Mouse (Mus musculus): ENCODE results near the gene Acod1.
A peak's percentile ranks its signal among the peaks of the same experiment; 100 is the strongest.

Gene Acod1

DNA sequence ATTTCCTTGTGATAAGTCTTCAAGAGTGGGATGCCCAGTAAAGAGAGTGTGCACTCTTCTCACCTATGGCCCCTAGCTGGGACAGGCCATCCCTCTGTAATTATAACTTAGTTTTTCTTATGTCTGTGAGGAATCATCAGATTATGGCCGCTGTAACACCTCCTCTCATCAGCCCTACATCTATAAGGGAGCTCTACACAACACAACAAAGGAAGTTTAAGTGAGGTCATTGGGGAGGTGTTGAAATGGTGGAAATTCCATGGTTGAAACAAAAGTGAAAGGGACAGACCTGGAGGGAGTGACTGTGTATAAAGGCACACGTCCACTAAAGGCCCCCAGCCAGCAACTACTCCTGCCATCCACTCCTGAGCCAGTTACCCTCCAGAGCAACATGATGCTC is at the start of gene Acod1:
Gene Acod1, plus strand, starts transcription at position 301 of the 400 bp plus-strand sequence.
- DNase-seq (ENCODE audit: low spot score in 2 of 2): no peak

GRCm38 (mm10) chr14:103007737-103008136 is 39.0 kb upstream of the Acod1 start:
- DNase-seq (ENCODE audit: low spot score in 2 of 2): no peak

- DNase-seq (ENCODE audit: low spot score in 2 of 2): peak in 1 of 2 experiments; percentile 23
These were observed 35.0 kb upstream of the Acod1 start for GRCm38 (mm10) chr14:103011782-103012181.

GRCm38 (mm10) chr14:103012563-103013150 is 34.1 kb upstream of the Acod1 start:
- peak in 1 of 2 experiments; percentile 38 for DNase-seq (ENCODE audit: low spot score in 2 of 2)

DNA sequence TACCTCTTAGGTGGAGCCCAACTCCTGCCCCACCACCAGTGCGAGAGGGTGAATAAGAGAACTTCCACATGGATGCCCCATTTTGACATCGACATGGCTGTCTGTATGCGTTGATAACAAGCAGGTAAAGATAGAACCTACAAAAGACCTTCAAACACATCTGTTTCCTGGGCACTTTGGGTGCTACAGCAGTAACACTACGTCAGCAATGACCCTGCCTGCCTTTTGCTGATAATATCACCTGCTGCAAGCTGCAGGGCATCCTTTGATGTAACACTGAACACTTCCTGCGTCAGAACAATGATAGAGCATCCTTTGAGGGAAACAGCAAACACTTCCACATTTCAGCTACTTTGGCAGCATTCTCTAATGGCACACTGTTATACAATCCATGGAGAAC is 29.8 kb upstream of the Acod1 start:
- no peak for DNase-seq (ENCODE audit: low spot score in 2 of 2)

DNA sequence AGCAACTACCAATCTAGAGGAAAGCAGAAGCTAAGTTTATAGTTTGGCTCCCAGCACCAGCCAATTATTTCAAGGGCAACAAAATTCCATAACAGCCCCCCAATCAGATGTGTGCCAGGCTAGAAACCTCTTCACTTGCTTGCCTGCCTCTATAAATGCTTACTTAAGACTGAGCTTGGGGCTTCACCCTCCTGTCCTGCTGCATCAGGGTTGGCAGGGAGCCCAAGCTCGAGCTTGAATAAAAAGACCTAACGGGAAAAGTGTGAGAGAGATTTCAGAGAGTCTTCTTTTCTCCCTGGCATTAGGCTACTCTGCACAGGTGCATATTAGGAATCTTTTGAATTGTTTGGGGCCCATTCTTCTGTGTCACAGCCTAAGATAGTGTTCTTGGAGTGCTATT is 26.7 kb upstream of the Acod1 start:
- no peak for DNase-seq (ENCODE audit: low spot score in 2 of 2)

DNA sequence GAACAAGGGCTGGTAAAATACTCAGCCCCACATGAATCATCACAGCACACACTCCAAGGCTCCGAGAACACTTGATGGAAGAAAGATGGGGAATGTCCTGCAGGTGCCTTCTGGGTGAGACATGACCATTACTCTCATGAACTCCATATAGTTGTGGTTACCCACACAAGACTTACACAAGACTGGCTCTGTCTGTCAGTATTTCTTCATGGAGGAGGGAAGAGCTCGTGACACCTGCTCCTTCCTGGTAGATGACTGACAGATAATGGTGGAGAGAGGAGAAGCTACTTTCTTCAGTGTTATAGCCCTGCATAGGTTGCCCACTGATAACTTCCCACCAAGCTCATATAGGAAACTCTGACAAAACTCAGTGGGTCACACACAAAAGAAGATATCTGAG is 17.6 kb upstream of the Acod1 start:
- DNase-seq (ENCODE audit: low spot score in 2 of 2): no peak

- no peak for DNase-seq (ENCODE audit: low spot score in 2 of 2)
These were observed 13.4 kb upstream of the Acod1 start for GRCm38 (mm10) chr14:103033271-103033823.

DNA sequence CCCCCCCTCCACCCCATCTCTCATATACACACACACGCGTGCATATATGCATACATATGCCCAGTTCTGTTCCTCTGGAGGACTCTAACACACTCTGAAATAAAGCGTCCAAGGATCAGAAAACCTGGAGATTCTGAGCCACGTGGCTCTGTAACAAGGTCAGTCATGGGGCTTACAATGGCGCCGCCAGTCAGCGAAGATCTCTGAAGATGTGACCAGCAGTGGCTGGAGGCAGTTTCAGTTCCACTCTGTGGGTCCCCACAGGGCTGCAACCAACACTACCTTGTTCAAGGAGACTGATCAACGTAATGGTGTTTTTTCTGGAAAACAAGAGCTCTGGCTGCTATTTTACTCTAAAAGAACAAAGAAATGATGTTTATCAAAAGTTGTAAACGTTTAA is 12.7 kb upstream of the Acod1 start:
- peak in 1 of 2 experiments; percentile 13 for DNase-seq (ENCODE audit: low spot score in 2 of 2)

DNA sequence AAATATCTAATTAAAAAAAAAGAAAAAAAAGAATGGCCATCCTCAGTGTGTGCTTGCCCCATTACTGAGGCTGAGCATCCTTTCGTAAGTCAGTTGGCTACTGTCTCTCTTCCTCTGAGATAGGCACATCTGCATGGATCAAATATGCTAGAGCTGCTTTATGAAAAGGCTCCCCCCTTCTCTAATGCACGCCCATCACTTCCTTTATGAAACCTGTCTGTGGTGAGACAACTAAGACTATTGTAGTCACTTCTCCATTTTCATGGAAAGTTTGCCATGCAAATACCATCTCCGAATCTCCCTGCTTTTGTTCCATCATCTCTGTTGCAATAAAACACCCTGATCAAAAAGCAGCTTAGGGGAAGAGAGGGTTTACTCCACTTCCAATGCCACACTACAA is 9.8 kb upstream of the Acod1 start:
- no peak for DNase-seq (ENCODE audit: low spot score in 2 of 2)

DNA sequence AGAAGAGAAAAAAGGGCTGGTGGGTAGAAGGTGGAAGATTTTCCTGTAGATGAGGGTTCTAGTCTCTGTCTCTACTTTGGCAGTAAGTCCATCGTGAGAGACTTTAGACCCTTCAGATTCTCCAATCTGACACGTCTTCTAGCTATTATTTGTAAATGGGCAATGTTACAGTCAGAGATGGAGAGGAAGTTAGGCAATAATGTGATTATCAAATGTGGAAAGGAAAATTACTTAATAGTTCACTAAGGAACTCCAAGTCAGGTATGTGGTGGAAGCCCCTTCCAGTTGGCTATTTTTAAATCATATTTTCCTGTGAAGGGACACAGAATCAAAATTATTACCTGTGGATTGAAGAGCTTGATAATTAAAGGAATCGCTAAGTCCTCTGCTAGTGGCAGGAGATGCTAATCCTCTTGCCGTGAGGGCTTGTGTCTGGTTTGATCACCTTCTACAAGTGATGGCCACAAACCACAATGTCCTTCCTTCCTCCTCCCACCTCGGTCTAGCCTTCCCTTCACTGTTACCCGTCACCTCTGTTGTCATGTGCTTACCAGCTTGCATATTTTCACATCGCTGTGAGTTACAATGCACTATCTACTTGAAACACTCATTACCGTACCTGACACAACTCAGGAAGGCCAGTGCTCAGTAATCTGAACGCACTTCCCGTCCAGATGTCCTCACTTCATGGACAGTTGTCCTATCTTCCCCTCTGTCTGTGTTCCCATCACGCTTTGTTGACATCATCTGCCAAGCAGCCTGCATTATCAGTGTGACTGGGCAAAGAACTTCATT is 1.7 kb downstream of the Acod1 start:
- no peak for DNase-seq (ENCODE audit: low spot score in 2 of 2)

DNA sequence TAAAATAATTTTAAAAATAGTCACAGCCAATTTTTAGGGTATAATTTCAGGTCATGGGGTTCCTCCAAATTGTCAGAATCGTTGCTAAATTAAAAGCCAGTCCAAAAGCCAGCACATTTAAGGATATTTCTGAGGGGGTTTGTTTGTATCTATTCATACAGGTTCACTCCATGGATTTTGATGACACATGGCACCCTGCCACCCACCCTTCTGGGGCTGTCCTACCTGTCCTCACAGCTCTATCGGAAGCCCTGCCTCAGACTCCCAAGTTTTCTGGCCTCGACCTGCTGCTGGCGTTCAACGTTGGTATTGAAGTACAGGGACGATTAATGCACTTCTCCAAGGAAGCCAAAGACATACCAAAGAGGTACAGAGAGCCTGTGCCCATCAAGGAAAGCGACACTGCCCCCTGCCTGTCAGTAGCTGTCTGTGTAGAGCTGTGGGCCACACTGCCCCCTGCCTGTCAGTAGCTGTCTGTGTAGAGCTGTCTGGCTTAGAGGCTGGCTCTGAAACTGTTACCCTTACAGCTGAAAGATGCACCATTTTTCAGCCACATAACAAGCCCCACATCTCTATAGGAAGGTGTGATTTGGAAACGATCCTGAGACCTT is 4.5 kb downstream of the Acod1 start:
- peak; percentile 67 to 74 for DNase-seq (ENCODE audit: low spot score in 2 of 2)

DNA sequence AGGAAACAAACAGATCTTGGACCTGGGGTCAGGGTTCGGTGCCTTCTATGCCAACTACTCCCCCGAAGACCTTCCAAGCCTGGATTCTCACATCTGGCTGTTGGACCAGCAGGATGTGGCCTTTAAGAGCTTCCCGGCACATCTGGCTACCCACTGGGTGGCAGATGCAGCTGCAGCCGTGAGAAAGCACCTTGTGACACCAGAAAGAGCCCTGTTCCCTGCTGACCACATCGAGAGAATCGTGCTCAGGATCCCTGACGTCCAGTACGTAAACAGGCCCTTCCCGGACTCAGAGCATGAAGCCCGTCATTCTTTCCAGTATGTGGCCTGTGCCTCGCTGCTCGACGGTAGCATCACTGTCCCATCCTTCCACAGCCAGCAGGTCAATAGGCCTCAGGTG is 8.0 kb downstream of the Acod1 start:
- no peak for DNase-seq (ENCODE audit: low spot score in 2 of 2)

GRCm38 (mm10) chr14:103056601-103057000 is 9.8 kb downstream of the Acod1 start:
- DNase-seq (ENCODE audit: low spot score in 2 of 2): no peak

GRCm38 (mm10) chr14:103058998-103059397 is 12.2 kb downstream of the Acod1 start:
- no peak for DNase-seq (ENCODE audit: low spot score in 2 of 2)

DNA sequence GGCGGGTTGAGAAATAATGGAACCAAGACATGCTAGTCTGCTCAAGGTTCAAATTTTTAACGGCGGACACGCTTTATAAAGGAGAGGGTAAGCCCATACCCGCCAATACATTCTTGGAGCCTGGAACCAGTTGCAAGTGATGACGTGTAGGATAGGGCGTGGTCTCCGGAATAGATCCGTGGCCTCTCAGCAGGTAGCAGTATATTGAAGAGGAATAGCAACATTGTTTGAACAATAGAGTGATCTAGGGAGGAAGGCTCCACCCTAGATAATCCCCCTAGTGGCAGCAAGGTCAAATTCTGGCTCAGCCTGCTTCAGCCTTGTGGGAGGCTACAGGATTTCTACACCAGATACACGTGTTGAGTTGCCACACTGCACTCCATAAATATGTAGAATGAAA is 12.7 kb downstream of the Acod1 start:
- DNase-seq (ENCODE audit: low spot score in 2 of 2): no peak

GRCm38 (mm10) chr14:103065294-103066167 is 18.8 kb downstream of the Acod1 start:
- DNase-seq (ENCODE audit: low spot score in 2 of 2): peak; percentile 62 to 80

GRCm38 (mm10) chr14:103069465-103069863 is 22.7 kb downstream of the Acod1 start:
- no peak for DNase-seq (ENCODE audit: low spot score in 2 of 2)

GRCm38 (mm10) chr14:103069864-103070611 is 23.3 kb downstream of the Acod1 start, which contains the start of gene Cln5:
Cln5 (plus strand) TSS chr14:103070216.
- DNase-seq (ENCODE audit: low spot score in 2 of 2): peak; percentile 84 to 89

GRCm38 (mm10) chr14:103070790-103071189 is 24.0 kb downstream of the Acod1 start:
- DNase-seq (ENCODE audit: low spot score in 2 of 2): peak in 1 of 2 experiments; percentile 20

DNA sequence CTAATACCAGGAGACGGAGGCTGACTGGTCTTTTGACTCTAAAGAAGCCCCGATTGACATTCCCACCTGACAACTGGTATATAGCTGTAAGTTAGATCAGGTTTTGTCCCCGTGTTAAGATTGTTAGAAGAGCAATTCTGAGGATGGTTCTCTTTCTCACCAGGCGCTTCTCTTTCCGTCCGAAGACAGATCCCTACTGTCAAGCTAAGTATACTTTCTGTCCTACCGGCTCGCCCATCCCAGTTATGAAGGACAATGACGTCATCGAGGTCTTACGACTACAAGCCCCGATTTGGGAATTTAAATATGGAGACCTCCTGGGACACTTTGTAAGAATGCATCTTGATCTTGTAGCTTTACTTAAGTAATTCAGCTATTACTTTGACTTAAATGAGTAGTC is 24.7 kb downstream of the Acod1 start:
- DNase-seq (ENCODE audit: low spot score in 2 of 2): no peak
